Mouse (Mus musculus) CD4-positive, CD25-positive, alpha-beta regulatory T cell, adult 2 months (primary cell): ENCODE results near the gene Slc7a11.

Experiments used
- DNase-seq: peaks from one replicate; pipeline ENCODE4 v3.0.0-alpha.2; 2012; ENCODE audit warnings: low read depth, low spot score

Gene Slc7a11

GRCm38 (mm10) chr3:50307339-50308327, 135.8 kb downstream of the Slc7a11 start:
- DNase-seq = no peak

DNA sequence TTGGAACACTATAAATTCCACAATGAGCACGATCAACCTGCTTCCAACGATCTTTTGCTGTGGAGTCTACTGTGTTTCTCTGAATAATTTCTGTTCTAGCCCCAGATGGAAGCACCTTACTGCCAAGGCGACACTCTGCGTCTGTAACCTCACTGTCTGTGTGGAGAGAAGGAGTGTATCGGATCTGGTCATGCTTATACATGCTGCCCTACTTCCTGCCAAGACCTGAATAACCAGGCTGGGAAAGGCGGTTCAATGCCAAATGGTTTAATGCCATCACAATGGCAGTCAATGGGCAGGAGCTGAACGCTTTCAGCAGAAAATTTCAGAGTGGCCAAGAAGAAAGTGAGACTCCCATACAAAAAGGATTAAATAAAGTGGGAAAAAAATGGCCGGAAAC, 137.1 kb downstream of the Slc7a11 start:
- DNase-seq = no peak

GRCm38 (mm10) chr3:50304137-50304536, 139.3 kb downstream of the Slc7a11 start:
- DNase-seq = peak; percentile 42

DNA sequence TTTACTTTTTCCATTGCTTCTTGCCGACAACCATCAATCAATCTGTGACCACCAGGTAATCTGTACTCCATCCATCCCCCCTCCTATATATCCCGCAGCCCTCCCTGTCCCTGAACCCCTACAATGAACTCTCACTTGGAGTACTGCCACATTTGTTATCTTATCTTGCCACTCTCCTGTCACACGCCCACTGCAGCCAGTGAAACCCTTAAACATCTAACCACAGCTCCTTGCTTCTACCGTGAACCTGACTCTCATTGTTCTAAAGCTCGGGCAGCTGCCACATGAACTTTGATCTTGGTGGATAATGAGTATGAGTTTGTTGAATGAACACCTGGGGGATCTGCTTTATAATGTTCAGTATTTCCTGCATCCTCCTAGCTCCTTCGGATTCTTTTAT, 140.8 kb downstream of the Slc7a11 start:
- DNase-seq = no peak

DNA sequence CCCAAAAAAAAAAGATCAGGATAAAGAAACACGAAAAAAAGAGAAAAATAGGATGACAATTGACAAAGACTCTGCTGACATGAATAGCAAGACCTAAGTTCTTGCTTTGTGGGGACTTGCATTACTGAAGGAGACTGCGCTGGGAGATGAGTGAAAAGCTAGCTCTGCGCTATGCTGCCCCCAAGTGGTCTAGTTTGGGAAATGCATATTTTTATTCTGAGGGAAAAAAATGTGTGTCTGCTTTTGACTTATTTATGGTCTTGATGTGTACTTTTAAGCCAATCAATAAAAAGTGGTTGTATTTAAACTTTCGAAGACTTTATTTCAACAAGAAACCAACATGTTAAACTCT, 142.5 kb downstream of the Slc7a11 start:
- DNase-seq = peak; percentile 56

- DNase-seq = no peak
Observed at GRCm38 (mm10) chr3:50300002-50300951, 143.1 kb downstream of the Slc7a11 start.

DNA sequence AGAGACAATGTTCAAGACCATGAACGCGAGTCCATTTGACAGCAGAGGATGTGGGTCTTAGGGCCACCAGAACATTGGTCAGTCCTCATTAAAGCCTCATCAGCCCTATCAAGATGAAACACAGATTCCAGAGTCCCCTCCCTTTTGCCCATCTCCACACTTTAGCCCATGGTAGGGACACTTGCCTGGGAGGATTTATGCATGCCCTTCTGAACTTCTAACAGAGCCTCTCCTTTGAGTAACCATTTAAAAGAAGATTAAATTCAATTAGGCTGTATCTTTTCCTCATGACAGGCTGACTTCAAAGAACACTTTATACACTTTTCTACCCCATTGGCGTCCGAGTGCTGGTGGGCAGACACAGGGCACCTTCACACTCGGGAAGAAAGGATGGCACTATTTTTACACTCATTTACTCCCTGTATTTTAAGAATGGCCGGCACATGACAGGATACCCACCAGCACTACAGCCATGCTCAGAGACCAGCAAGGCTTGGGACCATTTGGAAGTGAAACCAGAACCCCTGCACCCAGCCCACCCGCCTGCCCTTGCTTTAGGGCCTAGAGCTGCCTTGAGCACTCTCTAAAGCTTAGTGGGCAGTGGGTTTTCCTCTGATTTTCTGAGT, 144.9 kb downstream of the Slc7a11 start:
- DNase-seq = no peak

- DNase-seq = no peak
Observed at GRCm38 (mm10) chr3:50296956-50297355, 146.5 kb downstream of the Slc7a11 start.

DNA sequence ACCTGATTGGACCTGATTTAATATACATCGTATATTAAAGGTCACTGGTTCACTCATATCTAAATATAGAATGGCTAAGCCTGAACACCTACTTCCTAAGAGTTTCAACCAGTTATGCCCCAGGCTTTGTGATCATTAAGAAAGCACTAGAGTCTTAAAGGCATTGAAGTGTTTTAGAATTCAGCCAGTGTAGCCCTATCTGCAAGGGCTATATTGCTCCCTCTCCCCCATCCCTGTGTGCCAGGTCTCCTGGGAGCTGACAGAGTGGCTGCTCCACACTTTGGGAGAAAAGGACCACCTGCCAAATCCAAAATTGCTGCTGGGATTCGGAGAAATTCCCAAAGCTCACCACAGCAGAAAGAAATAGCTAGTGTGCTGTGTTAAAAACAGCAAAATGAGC, 168.4 kb downstream of the Slc7a11 start:
- no peak for DNase-seq

GRCm38 (mm10) chr3:50272222-50272621, 171.2 kb downstream of the Slc7a11 start:
- DNase-seq = no peak

GRCm38 (mm10) chr3:50269680-50270079, 173.7 kb downstream of the Slc7a11 start:
- DNase-seq = no peak

DNA sequence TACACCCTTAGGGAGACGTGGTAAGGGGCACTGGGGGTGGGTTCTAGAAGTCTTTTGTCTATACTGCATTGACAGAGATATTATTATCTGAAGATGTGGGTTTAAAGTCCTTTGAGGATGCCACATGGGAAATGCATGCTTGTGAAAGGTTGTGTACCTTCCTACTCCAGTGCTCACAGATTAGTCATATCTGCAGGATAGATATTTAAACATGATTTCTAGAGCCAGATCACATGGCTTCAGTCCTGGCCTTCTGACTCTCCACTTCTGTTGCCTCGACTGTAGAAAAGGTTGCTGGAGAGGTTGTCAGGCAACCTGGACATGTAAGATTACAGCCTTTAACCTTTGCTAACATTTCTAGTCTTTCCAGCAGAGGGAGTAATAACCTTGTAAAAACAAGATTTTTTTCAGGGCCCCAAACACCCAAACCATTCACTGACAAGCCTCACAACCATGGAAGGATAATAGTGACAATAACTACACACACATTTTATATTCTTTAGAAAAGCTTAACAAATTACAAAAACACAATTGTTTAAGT, 180.8 kb downstream of the Slc7a11 start:
- no peak for DNase-seq

DNA sequence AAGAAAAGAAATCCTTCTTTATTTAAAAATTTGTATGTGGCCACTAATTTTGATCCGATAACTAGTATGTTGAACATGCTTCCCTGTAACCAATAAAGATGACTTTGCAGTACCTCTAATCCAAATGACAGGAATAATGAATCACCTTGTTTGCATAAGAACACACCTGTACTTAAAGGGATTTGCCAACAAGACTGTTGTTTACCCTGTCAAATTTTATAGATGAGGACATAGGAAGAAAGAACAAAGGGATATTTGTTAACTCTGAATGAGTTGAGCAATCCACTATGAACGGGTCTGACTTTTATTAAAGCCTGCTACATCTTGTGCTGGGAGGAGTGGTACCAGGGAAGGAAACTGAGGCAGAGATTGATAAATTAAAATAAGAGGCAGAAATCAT, 181.3 kb downstream of the Slc7a11 start:
- DNase-seq = no peak

DNA sequence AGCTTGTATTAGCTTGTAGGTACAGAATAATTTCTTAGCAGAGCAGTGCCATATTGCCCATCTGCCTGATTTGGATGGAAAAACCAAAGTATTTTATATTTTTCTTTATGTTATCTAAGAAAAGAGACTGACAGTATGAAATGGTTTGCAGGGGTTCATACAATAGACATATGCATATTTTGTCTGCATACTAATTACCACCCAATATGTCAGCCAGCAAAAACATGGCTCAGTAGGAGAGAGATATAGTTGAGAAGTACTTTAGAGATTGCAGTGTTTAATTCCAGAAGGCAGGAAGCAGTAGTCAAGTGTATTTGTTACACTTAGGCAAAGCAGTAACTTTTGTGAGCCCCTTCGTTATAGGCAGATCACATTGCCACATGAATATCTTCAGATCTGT, 182.7 kb downstream of the Slc7a11 start:
- DNase-seq = no peak

DNA sequence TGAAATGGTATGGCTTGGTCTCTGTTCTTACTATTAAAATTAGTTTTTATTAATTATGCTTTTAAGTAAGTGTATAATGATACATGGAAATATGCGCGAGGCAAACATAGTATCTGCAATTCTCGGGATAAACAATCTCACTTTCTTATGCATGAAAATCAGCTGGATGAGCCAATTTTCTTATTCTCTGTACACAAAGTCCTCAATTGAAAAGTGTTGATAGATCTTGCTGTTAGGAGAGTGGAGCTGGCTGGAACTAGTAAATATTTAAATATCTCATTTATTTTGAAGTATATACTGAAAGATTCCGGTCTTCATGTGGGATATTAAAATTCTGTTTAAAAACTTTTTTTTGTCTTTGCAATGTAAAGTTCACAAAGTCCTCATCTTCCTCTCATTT, 184.6 kb downstream of the Slc7a11 start:
- DNase-seq = no peak

DNA sequence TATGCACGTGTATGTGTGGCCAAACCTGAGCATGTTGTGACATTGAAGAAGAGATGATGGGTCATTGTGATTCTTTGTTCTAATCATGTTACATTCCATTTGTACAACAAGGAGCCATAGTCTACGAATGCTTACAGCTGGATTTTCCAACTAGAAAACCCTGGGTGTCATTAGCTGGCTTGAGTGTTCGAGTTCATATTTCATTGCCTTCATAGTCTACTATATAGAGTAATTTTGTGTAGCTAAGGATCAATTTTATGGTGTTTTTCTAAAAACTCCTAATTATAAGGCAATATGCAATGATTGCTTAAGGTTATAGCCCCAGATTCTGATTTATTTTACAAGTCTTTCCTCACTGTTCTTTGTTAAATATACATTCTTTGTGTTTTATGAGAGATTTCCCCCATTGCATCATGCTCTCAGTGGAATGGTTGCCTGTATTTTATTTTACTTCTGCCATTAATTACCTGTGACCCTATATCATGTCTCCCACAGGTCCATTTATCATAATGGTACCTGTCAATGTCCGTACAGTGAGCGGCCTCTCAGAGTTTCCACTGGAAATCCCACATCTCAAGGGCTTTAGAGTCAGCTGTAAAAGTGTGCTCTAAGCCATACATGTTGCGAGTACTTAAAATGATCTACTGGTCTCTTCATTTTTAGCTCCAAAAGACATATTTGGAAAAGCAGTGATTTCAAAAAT, 193.7 kb downstream of the Slc7a11 start:
- DNase-seq = no peak

- no peak for DNase-seq
Observed at GRCm38 (mm10) chr3:50235990-50236389, 207.4 kb downstream of the Slc7a11 start.

DNA sequence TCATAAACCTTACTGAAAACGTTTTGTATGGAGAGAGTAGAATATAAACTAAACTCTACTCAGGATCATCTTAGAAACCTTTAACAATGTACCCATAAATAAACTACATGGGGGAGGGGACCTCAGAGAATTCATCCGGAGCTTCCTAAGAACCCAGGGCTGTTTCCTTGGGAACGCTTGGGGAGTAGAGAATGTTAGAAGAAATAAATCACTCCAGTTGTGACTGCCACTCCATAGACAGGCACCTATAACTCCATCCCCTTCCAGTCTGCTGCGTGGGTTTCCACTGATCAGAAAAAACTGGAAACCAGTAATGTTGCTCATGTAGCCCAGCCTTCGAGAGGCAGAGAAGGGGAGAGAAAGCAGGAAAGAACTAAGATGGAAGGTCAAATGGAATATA, 210.3 kb downstream of the Slc7a11 start:
- DNase-seq = no peak

GRCm38 (mm10) chr3:50224390-50225114, 218.9 kb downstream of the Slc7a11 start:
- DNase-seq = no peak

DNA sequence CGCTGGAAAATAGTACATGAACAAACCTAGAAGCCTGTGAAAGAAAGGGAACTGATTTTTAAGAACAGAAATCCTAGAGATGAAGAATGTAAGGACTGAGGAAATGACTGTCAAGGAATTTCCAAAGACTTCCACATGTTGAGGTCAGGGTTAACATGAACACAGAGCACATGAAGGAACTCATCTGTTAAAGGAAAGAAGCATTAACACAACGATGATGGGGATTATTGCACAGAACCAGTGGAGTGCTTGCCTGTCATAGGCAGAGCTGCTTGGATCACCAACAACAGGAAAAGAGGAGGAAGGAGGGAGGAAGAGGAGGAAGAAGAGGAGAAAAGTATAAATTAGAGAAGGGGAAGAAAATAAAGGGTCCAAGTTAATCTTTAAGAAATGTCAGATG, 223.0 kb downstream of the Slc7a11 start:
- no peak for DNase-seq
